Mouse (Mus musculus) kidney, postnatal 14 days (tissue): ENCODE data around the gene Asb16.
"Not testable (repeated sequence)": the region's sequence is repeated elsewhere in the genome, so short reads cannot be mapped to it uniquely, and the experiment has no call there.

Experiments
- DNase-seq: peaks from one replicate; pipeline ENCODE4 v3.0.0; 2022; ENCODE audit warnings: mixed read lengths

The Asb16 gene

DNA sequence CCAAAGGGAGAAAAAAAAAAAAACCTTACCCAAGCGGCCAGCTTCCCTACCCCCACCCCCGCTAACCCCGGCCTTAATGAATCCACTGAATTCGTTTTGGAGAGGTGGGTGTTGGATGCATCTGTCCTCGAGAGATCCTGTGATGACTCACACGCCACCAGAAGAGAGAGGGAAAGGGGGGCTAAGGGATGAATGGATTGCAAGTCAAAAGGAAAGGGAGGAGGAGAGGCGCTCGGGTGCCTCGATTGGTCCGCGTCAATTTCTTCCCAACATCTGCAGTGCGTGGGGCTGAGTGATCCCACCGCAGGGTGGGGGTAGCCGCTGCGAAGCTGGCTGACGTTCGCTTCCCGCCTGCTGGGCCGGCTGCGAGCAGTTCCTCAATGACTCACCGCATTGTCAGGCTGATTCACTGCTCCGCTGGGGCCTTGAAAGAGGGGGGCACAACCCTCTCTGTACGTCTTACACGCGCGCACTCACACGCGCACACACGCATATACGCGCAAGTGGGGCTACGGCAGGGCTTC, 23.6 kb upstream of the Asb16 start:
- DNase-seq: peak; percentile 49

DNA sequence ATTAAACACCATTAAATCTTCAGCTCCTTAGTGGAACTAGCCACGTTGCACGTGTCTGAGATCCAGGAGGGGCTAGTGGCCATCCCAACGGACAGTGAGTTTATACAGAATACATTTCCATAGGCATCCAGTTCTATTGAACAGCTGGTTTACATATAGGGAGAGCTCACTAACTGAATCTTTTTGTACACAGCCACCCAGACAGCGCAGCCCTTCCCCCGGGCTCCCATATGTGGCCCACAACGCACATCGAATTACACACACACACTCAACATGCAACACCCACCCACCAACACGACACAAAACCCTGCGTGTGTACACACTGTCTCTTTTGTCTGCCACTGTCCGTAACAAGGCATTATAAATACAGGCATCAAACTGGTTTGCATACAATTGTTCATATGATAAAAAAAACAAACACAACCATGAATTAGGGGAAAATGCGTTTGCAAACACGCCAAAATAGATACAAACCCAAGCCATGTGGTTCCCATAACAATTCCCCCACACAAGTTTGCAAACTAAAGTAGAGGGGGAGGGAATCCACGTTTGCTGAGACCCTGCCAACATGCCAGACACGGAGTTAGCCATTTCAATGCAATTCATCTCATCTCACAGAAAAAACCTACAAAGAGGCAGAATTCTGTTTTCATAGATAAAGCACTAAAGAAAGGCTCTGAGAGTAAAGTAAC, 22.8 kb upstream of the Asb16 start:
- no peak for DNase-seq

DNA sequence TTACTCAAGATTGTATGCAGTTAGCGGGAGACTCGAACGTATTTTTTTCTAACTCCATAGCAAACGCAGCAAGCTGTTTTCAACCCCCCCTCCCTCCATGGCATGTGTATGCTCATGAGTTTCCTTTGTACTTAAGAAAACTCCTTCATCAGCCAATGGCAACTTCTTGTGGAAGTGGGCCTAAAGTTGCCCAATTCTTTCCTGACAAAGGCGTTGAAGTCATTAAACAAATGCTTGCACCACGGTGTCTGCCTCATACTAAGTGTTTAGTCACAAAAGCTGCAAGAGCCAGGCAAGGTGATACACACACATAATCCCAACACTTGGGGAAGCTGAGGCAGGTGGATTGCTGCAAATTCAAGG, 22.3 kb upstream of the Asb16 start:
- DNase-seq: no peak

DNA sequence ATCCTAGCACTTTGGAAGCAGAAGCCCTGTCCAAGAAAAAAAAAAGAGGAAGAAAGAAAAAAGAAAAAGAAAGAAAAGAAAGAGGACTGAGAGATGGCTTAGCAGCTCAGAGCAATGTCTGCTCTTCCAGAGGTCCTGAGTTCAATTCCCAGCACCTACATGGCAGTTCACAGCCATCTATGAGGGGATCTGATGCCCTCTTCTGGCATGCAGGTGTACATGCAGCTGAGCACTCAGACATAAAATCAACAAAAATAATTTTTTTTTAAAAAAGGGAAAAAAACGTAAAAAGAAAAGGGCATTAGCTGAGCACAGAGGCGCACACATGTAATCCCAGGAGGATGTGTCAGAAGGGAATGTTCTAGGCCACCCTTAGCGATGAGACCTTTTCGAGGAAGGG, 21.7 kb upstream of the Asb16 start:
- no peak for DNase-seq

DNA sequence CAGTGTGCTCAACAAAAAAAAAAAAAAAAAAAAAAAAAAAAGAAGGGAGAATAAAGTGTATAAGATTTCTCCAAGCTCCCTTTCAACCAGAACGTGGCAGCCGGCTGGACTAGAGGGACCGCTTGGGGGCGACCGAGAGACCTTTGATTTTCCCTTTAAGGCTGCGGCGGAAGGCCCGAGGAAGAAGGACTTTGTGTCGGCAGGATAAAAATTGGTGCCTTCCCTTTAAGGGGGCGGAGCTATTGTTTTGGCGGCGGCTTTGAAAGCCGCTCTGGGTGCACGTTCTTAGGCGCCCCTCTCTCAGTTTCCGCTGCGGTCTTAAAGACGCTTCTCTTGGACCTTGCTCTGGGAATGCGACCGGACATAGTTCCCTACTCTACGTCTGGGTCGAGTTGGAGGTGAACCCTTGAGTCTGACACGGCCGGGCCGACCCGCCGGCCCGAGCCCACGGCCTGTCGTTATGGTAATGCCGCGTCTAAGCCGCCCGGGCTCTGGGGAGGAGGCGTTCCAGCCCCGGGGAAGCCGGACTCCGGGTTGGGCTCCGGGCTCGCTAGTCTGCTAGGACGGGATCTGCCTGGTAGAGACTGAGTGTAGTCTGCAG, 19.8 kb upstream of the Asb16 start, which contains the start of gene BC030867:
Gene BC030867 (plus strand): TSS at position 253 of the 601 bp plus-strand sequence.
- DNase-seq: peak; percentile 94

DNA sequence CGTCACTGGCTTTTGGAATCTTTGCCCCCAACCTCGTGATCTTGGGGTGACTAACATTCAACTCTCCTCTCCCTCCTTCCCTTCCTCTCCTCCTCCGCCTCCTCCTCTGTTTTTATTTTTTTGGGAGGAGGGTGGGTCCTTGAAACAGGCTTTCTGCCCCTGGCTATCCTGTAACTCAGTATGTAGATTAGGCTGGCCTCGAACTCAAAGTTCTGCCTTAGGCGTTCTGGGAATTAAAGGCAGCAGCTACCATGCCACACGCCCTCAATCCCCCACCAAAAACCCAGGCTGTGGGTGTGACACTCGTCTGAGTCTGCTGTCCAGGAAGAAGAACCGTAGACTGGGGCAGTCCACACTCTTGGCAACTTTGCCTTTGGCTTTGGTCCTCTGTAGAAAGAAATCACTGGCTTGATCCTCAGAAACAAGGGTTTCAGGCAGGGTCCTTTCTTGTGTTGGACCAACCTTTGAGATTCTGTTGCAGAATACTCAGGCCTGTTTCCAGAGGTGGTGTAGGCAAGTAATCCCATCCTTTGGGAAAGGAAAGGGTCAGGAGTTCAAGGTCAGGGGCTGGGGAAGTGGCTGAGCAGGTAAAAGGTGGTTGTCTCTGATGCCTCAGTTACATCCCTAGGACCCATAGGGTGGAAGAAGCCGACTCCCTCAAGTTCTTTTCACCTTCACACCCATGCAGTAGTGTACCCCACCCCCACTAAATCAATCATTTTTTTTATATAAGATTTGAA, 19.0 kb upstream of the Asb16 start:
- no peak for DNase-seq

DNA sequence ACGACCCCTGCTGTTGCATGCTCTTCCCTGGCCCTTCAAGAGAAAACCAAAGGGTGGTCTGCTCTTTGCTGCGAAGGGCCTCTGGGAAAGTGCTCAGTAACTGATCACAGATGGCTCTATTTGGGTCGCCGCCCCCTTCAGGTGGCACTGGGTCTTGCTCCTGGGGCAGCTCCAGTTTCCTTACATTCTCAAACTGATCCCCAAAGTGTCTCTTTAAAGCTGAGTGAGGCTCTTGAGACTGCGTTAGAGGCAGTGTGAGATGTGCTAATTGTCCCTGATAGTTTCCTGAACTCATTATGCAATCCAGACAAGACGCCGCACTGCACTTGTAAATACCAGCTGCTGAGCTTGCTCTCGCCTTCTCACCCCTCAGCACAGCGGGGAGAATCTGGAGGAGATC, 11.0 kb upstream of the Asb16 start:
- DNase-seq: no peak

DNA sequence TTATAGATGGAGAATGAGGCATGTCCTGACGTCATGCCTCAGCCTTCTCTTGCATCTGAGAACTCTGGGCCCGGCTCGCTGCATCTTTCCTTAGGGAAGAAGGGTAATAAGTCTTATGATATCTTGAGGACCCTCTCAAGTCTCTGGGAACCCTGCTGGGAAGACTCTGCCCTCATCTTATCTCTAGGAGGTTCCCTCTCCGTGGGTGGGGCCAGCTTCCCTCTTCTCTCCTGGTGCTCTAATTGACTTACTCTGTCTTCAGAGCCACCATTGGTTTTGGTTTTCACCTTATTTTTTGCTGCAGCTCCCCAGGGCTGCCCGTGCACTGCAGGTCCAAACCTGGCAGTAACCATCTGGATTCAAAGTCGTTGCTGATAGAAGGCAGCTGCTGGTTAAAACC, 10.4 kb upstream of the Asb16 start:
- no peak for DNase-seq

DNA sequence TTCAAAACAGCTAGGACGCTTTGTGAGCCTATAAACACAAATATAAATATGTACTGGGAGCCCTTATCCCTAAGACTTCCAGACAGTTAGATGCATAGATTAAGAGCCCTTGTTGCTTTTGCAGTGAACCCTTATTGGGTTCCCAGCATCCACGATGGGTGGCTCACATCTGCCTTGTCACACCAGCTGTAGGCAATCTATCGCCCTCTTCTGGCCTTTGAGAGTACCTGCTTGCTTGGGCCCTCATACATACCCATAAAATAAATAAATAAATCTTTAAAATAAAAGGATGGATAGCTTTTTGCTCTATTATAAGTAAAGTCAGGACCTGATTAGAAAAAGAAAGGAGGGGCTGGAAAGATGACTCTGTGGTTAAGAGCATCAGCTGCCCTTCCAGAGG, 10.0 kb upstream of the Asb16 start:
- no peak for DNase-seq

DNA sequence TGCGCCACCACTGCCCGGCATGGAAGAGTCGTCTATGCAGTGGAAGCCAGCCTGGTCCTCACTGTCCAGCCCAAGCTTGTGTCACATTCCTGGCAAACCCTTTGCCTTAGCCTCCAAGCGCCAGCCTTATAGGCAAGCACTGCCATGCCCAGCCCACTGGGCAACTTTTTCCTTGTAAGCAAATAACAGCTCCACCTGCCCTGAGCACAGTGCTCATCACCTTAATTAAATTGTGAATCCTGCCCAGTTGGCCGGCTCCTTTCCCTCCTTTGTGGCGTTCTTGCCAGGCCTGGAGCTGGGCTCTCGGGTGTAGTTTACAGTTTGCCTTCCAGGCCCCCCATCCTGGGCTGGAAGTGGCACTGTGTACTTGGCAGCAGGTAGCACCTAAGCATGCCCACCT, 5.3 kb upstream of the Asb16 start:
- no peak for DNase-seq

DNA sequence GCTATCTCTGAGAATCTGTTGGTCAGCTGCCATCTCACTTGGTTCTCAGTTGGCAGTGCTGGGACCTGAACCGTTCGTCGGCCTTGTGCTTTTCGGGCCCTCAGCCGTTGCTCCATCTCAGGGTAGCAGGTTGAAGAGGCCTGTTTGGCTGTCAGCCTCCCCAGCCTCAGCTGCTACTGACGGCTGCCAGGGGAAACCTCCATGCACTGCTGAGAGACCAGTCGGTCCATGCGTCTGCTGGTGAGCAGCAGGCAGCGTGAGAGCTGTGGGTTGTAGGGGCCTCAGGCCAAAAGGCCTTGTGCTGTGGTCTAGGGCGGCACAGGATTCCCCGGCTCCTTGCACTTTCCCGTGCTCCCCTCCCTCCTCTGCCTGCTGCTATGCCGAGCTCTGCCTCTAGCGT, 2.7 kb upstream of the Asb16 start:
- no peak for DNase-seq

DNA sequence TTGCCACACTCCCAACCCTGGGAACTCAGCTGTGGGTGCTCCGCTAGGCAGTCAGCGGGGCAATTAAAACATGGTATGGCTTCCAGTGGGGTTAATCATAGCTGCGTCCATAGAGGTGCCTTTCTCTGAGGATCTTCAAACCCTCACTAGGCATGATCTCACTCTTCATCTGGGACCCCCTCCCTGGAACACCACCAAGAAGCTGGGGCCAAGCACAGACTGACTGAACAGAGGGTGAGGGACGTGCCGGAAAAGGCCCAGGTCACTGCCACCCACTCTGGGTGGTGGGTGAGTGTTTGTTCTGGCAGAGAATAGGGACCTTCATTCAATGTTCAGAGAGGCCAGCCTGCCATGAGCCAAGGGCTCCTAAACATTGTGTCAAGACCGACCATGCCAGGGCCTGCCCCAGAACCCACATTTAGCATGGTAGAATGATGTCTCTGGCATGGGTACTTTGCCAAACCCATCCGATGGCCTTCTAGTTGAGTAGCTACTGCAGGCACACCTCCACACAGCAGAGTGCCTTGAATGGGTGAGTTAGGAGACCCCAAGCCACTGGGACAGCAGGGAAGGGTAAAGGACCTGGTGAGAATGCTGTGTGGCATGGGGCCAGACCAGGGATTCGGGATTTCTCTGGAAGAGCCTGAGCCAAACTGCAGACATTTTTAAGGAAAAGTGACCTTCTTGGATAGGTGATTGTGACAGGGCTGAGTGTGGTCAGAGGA, 1.8 kb upstream of the Asb16 start:
- no peak for DNase-seq

DNA sequence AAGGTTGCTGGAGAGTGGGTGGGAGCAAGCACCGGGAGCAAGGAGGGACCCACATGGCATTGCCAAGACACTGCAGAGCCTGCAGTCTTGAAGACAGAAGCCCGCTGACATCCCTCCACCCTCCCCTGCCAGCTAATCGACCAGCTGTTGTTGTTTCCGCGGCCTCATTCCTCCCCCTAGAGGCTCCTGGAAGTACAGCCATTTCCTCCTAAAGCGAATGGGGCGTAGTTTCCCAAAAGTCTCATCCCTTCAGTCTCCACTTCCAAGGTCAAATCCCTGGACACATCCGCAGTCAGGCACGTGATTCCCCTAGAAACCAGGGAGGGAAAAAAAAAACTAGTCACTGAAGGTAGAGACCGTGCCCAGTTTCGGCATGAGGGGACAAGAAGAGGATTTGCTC, 1.1 kb upstream of the Asb16 start:
- peak; percentile 80 for DNase-seq

DNA sequence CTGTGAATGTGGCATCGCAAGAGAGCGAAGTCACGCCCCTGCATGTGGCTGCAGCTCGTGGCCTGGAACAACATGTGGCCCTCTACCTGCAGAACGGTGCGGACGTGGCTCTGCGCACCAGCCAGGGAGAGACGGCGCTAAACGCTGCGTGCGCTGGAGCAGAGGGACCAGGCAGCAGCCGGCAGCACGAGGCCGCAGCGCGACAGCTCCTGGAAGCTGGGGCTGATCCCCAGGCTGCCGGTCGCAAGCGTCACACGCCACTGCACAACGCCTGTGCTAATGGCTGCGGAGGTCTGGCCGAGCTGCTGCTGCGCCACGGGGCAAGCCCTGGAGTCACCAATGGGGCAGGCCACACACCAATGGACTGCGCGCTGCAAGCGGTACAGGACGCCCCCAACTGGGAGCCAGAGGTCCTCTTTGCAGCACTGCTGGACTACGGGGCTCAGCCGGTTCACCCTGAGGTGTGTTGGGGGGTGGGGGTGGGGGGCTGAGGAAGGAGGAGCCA, 7.9 kb downstream of the Asb16 start:
- peak; percentile 68 for DNase-seq

DNA sequence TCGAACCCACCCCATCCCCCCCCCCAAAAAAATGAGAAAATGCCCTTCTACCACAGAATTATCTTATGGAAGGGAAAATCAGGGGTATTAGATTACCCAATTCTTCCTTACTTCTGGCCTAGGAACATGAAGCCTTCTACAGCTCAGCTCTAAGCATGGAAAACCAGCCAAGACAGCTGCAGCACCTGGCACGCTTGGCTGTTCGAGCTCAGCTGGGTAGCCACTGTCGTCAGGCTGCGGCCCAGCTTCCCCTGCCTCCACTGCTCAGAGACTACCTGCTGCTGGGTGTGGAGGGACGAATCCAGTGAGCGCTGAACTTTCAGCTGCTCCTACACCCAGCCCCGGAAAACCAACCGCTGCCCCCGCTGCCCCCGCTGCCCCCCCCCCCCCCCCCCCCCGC, 9.2 kb downstream of the Asb16 start:
- DNase-seq: no peak

DNA sequence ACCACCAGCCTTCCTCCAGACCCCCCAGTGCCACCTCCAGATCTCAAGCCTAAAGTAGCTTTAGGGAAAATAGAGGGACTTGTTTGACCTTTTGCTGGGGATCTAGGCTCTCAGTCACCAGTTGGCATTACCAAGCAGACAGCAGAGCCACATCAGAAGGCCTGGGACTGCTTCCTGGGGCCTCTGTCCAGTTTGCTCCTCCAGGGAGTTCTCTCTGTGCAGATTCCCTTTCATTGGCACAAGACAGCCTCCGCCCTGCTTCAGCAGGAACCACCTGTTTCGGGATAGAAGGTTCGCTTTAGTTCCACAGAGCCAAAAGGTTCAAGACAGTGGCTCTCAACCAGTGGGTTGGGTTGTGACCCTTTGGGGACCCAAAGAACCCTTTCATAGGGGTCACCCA, 11.1 kb downstream of the Asb16 start:
- DNase-seq: no peak

DNA sequence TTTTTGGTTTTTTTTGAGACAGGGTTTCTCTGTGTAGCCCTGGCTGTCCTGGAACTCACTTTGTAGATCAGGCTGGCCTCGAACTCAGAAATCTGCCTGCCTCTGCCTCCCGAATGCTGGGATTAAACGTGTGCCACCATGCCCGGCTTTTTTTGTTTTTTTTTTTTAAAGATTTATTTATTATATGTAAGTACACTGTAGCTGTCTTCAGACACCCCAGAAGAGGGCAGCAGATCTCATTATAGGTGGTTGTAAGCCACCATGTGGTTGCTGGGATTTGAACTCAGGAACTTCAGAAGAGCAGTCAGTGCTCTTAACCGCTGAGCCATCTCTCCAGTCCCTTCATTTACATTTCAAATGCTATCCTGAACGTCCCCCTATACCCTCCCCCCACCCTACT, 11.7 kb downstream of the Asb16 start:
- not testable (repeated sequence) for DNase-seq

DNA sequence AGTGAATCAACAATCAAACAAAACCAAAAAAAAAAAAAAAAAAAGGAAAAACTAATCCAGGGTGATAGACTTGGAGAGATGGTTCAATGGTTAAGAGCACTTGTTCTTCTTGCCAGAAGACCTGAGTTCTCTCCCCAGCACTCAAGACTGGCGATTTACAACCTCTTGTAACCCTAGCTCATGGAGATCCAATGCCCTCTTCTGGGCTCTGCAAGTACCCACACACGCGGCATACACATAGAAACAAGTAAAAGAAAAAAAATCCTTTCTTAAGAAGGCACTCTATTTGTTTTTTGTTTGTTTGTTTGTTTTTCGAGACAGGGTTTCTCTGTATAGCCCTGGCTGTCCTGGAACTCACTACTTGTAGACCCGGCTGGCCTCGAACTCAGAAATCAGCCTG, 15.4 kb downstream of the Asb16 start:
- DNase-seq: no peak

DNA sequence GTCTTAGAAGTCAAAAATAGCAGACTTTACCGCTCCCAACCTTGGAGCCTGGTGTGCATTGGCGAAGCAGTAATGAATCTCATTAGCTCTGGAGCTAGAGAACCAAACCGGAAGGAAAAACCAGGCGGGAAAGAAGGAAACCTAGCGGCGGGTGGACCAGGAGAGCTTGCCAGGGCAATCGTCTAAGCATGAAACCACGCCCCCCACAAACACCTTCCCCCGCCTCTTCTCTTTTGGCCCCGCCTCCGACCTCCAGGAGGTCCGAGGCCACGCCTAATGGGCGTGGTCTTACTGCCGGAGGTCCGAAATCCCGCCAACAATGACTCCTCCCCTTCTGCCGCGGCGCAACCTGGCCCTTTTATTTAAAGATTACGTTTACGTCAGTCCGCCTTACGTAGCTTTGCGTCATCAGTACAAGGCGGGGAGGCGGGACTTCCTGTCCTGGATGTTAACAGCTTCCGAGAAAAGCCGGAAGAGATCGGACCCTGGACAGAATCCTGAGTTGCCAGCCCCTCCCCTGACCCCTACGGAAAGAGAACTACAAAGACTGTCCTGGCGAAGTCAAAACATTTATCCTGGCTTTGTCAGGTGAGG, 16.1 kb downstream of the Asb16 start, which contains the start of gene Tmub2:
Gene Tmub2 (plus strand): TSS at position 431 of the 594 bp plus-strand sequence.
- DNase-seq: peak; percentile 99

DNA sequence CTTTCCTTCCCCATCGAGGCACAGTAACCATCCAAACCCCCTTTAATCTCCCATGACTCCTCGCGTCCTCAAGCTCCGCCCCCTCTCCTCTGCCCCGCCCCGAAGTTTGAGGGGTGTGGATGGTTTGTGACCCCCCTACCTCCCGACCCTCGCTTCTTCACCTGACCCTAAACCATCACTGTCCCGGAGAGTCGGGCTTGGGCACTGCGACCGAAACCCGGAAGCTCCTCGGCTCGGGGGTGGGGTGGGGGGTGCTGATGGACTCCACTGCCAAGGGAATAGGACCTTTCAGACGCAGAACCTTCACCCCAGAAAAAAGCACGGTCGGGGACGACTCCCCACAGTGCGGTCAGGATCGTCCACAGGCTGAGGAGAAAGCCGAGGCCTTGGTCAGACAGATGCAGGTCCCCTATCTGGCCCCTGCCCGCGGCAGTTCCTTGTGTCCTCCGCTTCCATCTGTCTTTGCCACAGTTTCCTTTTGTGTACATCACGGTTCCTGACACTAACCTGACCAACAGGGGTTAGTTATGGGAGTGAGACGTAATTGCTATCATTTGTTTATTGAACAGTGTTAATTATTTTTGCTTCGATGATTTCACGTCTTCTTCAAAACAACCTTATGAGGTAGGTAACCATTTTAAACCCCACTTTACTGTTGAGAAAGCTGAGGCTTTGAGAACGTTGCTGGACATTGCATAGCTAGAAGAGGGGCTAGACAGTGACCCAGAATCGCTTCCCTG, 16.7 kb downstream of the Asb16 start:
- no peak for DNase-seq

DNA sequence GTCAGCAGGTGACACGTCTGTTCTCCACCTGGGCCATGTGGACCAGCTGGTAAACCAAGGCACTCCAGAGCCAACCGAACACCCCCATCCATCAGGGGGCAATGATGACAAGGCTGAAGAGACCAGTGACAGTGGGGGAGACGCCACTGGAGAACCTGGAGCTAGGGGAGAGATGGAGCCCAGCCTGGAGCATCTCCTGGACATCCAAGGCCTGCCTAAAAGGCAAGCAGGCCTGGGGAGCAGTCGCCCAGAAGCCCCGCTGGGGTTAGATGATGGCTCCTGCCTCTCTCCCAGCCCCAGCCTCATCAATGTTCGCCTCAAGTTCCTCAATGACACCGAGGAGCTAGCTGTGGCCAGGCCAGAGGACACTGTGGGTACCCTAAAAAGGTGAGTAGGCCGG, 18.9 kb downstream of the Asb16 start:
- no peak for DNase-seq
